Mouse (Mus musculus): ENCODE measurements around the gene Shroom3.

GRCm38 (mm10) chr5:92849743-92850142 is 166.5 kb downstream of the Shroom3 start:
- no peak for TF ChIP-seq CTCF (IDR thresholded peaks at IDR 0.05; ENCODE audit: control insufficient read depth, insufficient read depth, low read length)
- TF ChIP-seq POLR2A (IDR thresholded peaks at IDR 0.05; ENCODE audit: borderline replicate concordance, control insufficient read depth, low read depth, low read length) = no peak

All from bone marrow, adult 2 months (tissue).